Mouse (Mus musculus) heart, adult 9 months (tissue): ENCODE data around the gene Fpr3.
"Not testable (repeated sequence)": the region's sequence is repeated elsewhere in the genome, so short reads cannot be mapped to it uniquely, and the experiment has no call there.

Experiments
- DNase-seq, 2 experiments: peaks; one replicate each; pipeline ENCODE4 v3.0.0; 2022; ENCODE audit warnings: low spot score in 2 of 2

Fpr3 gene

GRCm38 (mm10) chr17:17882672-17883071 lies 5.0 kb upstream of the Fpr3 start:
- DNase-seq = no peak

GRCm38 (mm10) chr17:17883840-17884239 lies 3.8 kb upstream of the Fpr3 start, which contains the start of gene Fpr1:
Fpr1 (minus strand) TSS chr17:17883940.
- no peak for DNase-seq

DNA sequence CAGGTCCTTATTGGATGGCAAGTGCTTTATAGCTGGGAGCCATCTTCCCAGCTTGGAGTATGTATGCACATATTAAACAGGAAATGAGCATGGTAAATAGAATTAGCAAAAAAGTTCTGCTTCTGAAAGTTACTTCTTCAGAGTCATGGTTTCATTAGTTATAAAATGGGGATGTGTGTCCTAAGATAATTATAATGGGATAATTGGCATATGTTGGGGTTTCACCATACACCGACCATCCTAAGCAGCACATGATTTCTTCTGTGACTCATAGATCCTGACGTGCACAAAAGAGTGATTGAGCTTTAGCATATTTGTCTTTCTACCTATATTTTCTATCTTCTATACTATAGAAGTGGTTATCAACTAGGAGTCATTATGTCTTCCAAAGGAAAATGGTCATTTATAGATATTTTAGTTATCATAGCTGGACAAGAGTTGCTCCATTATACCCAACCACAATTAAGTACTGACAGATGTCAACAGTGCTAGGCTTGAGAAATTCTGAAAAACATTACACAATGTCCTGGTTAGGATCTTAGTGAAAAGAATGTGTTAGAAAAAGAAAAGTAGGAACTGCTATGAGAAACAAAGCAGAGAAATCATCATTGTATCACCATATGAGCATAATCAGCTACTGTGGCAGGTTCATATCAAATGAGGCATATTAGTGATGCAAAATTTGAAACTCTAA lies 2.2 kb downstream of the Fpr3 start:
- no peak for DNase-seq

DNA sequence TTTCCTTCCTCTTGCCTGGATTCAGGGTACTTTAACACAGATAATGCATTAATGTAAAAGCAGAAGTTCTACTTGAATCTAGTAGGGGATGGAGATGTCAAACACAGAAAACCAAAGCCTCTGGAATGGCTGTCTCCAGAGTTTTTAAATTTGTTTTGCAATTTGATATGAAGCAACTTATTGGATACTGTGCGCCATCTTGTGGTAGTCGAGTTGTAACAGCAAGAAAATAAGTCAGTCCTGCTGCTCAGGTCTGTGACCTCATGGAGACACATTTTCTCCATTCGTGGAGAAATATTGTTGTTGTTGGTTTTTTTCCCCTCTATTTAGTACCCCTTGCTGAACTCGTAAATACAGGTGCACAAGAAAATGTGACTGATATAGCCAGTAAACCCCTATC lies 8.4 kb downstream of the Fpr3 start:
- DNase-seq = peak; percentile 15 to 31

DNA sequence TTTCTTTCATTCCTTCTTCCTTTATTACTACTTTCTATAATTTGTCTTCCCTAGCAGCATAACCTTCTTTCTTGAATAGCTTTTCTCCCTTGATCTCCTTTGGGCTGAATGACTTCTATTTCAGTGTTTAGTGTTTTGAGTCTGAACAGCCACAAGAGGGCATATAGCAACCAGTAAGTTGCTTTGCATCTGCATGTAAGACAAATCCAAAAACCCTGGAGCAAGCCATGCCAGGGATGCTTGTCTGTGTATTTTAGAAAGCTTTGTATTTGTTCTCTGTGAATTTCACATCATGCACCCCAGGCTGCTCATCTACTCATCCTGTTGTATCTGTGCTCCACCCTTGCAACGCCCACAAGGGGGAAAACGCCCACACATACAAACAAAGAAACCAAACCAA lies 11.6 kb downstream of the Fpr3 start:
- no peak for DNase-seq

- DNase-seq = peak; percentile 3 to 4
Observed at GRCm38 (mm10) chr17:17900768-17901167, 13.1 kb downstream of the Fpr3 start.

DNA sequence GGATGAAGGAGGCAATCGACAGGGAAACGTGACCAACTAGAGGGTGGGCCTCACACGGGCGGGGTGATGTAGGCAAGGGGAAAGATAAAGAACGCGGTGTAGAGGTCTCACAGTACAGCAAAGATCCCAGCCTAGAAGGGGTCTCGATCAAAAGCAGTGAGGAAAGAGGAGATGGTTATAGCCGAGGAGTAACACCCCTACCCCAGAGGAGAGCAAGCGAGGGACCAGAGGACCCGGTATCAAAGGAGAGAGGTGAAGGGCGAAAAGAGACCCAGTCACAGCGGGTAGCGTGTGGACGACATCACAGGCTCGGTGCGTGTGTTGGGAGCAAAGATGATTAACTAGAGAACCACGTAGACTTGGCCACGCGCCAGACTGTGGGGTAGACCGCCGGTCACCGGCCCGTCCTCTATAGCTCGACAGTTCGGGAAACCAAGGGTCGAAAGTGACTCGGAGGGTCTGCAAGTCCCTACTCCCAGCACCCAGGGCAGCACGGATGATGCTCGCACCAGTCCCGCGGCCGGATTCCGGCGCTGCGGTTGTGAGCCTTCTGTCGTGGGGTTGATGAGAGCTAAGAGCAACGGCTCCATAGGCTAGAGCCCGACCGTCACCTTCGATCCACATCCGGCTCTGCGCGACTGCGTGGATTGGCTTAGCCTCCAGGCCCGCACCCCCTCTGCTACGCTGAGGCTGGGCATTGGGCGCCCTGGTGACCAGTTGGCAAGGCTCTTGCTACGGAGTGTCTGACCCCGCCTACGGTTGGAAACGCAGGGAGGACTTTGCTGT lies 22.2 kb downstream of the Fpr3 start:
- DNase-seq = peak; percentile 74 to 83

GRCm38 (mm10) chr17:17912618-17913017 lies 25.0 kb downstream of the Fpr3 start:
- DNase-seq = not testable (repeated sequence)

GRCm38 (mm10) chr17:17917376-17917775 lies 29.7 kb downstream of the Fpr3 start:
- DNase-seq = no peak

DNA sequence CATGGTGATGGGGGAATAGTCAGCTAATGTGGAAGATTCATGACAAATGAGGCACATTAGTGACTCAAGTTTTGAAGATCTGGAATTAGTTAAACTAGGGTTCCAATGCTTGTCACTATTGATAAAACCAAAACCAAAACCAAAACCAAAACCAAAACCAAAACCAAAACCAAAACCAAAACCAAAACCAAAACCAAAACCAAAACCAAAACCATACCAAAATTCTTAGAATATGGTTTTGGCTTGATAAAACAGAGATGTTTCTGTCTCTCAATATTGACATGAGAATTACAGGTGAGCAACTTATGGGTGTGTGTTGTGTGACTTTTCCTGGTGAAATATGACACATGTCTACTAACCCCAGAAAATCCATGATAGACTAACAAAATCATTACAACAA lies 30.1 kb downstream of the Fpr3 start:
- DNase-seq = no peak

DNA sequence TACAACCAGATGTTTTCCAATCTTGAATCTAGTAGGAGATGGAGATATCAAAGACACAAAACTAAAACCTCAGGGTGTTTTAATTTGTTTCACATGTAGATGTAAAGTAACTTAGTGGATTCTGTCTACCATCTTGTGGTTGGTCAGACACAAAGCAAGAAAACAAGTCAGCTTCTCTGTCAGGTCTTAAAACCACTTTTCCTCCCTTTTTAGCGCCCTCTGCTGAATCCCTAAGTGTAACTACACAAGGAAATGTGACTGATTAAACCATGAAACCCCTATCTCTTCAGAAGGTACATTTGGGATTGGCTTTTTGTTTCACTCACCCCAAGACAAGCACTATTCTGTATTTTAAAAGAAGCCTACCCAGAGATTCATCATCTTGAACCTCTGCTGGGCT lies 85.8 kb downstream of the Fpr3 start:
- no peak for DNase-seq

- not testable (repeated sequence) for DNase-seq
Observed at GRCm38 (mm10) chr17:17981232-17981631, 93.6 kb downstream of the Fpr3 start.

- DNase-seq = no peak
Observed at GRCm38 (mm10) chr17:18004752-18005151, 117.1 kb downstream of the Fpr3 start.
